Mouse (Mus musculus): ENCODE measurements around the gene Apobr. TPM values are rescaled to one million over a fixed set of nuclear protein-coding genes. Genes with fewer than 3 reads are reported as not detected.

The Apobr gene
- total RNA-seq (2021): under 1 TPM; 0.69 to 0.81 TPM

DNA sequence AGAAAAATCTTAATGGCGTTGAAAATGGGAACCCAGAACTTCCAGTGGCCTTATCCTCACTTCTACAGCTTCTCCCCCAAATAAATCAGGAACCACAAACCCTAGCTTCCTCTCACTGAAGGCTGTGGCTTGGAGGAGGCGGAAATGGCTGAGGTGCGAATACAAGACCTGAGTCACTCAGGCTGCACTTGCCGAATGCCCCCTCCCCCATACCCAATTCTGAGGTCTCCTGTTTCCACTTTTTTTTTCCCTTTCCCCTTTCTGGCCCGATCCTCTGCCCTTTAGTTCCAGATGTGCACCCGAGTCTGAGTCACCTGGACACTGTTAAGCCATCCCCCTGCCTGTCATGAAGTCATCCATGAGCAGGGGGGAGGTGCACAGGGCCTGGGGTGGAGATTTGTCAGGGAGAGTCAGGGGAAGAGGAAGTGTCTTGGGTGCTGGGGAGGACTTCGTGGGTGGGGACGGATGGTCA, at the start of gene Apobr:
Gene Apobr (plus strand): TSS at position 437 of the 472 bp plus-strand sequence.
- intact Hi-C loops (cut with DNase I): no loop called here
- no peak for DNase-seq

DNA sequence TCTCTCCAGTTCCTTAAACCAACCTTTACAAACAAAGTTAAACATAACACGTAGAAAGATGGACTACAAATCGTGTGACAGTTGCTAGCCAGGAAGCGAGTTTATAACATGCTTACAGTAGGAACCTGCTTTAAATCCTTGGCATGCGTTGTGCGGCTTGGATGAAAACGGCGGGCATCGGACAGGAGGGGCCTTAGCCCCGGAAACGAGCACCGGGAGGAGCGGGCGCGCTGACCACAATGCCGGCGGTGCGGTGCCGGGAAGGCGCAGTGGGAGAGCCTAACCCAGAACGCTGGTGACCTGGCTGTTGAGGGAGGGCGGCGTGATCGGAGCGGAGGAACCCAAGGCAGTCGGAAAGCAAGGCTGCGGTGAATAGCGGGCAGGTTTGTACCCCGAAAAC, 49.0 kb upstream of the Apobr start:
- peak; percentile 20 to 27 for DNase-seq

DNA sequence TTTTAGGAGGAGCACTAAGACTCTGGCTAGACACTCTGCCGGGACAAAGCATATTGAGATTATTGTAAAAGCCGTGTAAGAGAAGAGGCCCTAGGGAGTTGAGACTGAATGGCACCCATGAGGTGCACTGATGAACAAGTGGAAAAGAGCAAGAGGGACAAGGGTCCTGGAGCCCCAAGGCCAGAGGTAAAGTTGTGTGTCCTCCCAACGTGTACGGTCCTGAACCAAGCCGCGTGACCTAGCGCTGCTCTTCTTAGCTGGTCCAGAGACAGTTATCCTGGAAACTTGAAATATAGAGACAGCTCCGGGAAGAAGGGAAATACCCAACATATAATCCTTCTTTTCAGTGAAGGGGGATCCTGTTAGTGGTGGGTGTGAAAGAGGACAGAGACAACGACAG, 48.3 kb upstream of the Apobr start:
- intact Hi-C loops (cut with DNase I): no loop called here
- no peak for DNase-seq

More for the DNA sequence above, 49.0 kb upstream of the Apobr start:
- intact Hi-C loops (cut with DNase I): no loop called here

DNA sequence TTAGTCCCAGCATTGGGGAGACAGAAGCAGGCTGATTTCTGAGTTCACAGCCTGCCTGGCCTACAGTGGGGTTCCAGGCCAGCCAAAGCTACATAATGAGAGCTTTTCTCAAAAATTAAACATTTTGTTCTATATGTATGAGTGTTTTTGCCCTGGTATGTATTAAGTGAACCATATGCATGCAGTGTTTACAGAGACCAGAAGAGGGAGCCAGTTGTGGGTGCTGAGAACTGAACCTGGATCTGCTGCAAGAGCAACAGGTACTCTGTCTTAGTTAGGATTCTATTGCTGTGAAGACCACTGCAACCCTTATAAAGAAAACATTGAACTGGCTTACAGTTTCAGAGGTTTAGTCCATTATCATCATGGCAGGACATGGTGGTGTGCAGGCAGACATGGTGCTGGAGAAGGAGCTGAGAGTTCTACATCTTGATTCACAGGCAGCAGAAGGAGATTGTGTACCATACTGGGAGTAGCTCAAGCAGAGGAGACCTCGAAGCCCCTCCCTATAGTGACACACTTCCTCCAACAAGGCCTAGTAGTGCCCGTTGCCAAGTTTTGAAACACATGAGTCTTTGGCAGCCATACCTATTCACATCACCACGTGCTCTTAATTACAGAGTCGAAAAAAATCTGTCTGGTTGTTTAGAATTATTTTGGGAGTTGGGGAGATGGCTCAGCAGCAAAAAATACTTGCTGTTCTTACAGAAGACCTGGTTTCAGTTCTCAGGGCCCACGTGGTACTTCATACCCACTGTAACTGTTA, 46.7 kb upstream of the Apobr start:
- DNase-seq: peak; percentile 16 to 25
- intact Hi-C loops (cut with DNase I): no loop called here

DNA sequence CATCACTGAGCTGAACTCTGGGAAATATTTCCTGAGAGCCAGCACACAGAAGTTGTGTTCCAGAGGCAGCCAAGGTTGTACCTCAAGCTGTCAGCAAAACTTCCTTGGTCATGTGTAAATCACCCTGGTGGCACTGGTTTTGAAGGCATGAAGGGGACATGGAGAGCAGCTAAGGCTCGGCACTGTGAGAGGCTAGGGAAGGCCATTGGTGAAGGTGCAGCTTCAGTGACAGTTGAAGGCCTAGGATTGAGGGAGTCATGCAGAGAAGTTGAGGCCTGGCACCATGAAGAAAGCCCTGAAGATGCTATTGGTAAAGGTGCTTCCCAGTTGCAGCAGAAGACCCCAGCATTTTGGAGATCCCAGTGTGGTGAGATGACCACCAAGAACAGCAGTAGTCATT, 43.1 kb upstream of the Apobr start:
- intact Hi-C loops (cut with DNase I): no loop called here
- no peak for DNase-seq

DNA sequence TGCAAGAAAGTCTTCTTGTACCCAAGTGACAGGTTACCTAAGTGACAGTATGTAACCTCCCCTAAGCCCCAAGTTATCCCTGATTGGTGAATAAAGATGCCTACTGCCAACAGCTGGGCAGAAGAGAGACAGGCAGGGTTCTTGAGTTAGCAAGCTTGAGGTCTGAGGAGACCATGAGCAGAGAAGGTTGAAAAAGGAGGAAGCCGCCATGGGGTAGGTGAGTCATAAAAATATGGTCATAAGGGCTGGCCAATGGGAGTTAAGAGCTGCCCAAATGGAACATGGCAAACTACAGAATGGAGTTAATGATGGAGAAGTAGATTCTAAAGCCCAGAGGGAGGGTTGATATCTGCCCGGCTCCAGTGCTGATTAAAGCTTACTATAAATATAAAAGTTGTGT, 39.1 kb upstream of the Apobr start:
- DNase-seq: no peak
- intact Hi-C loops (cut with DNase I): no loop called here

DNA sequence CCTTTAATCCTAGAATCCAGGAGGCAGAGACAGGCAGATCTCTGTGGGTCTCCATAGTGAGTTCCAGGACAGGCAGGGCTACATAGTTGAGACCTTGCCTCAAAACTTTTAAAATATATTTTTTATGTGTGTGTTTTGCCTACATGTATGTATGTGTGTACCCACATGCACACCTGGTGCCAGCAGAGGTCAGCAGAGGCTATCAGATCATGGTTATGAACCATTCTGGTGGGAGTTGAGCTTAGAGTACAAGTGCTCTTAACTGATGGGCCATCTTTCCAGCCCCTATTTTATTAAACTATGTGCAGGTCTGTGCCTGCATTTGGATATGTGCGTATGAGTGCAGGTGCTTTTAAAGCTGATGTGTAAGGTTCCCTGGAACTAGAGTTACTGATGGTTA, 29.9 kb upstream of the Apobr start:
- no peak for DNase-seq
- intact Hi-C loops (cut with DNase I): no loop called here

DNA sequence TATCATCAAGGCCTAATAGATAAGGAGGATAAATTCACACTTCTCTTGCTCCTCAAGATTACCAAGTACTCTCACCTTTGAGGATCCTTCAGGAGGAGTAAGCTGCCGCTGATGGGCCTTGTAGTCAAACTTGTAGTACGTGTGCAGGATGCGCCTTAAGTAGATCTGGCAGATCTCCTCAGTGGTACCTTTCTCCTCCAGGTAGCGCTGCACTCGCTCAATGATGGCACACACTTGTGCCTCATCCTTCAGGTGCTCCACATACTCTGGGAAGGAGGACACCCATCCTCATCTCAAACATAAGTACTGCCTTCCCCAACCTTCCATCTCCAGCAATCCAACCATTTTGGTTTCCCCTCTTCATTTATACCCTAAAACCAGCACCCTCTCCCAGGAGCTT, 28.1 kb upstream of the Apobr start:
- intact Hi-C loops (cut with DNase I): no loop called here
- DNase-seq: no peak

DNA sequence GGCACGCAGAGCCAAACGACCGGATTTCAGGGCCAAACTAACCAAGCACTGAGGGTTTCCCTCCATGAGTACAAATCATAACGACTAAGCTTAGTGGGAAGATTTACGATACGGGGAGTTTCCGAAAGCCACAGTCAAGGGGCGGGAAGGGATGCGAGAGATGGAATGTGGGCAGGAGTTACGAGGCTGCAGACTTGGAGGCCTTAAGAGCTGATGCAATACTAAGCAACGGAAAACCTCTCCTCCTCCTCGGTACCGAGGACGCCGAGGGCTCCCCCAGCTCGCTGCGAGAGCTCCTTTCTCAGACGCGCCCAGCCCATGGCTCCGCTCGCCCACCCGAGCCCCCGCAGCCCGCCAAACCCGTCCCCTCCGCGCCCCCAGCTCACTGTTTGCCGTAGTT, 19.0 kb upstream of the Apobr start:
- intact Hi-C loops (cut with DNase I): no loop called here

DNA sequence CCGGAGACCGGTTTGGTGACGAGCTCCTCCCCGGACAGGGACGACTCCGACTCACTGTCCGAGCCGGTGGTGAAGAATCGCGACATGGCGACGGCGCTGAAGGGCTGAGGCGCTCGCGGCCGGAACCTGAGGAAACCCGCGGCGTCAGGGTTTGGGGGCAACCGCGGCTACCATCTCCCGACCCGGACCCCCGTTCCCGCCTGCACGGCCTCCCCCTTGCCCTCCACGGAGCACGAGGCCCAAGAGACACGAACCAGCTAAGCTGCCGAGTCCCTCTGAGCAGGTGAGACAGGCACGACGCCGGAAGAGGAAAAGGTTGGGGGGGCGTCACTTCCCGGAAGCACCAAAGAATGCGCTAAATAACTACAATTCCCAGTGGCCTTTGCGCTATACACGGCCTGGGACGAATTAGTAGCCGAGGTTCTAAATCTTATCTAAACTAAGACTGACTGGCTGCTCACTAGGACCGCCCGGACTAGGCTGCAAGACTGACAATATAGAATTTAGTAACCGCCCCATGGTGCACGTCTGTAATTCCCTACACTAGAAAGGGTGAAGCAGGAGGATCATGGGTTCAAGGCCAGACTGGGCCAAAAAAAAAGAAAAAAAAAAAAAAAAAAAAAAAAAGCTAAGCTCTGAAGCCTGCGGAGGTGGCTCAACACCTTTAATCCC, 18.5 kb upstream of the Apobr start, which contains the start of gene Eif3c:
Gene Eif3c (minus strand): TSS at position 318 of the 672 bp plus-strand sequence.
- intact Hi-C loops (cut with DNase I): no loop called here
- DNase-seq: peak; percentile 90 to 92

More for the DNA sequence above, 19.0 kb upstream of the Apobr start:
- no peak for DNase-seq

DNA sequence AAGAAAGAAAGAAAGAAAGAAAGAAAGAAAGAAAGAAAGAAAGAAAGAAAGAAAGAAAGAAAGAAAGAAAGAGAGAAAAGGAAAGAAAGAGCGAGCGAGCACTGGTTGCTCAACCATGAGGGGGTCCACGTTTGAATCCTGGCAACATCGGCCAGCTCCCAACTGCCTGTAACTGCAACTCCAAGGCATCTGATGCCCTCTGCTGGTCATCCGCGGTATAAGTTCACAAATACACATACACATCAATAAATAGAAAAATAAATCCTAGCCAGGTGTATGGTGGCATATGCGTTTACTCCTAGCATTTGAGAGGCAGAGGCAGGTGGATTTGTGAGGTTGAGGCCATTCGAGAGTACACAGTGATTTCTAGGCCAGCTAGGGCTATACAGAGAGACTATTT, 7.8 kb upstream of the Apobr start:
- intact Hi-C loops (cut with DNase I): no loop called here
- DNase-seq: peak in 1 of 2 experiments; percentile 63

DNA sequence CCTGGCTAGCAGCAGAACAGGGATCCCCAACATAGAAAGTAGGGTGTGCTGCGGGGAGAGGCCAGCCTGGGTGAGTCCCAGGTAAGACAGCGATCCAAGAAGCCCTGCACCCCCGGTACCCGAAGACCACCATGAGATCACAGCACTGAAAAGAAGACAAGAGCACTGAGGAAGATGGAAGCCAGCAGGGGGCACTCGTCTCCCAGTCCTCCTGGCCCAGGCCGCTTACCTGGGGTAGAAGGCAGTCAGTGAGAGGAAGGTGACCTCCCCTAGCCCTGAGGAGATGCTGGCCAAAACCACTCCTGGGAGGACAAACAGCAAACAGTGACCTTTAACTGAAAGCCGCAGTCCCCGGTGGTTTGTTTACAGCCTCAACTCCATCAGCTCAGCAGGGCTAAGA, 5.6 kb upstream of the Apobr start:
- intact Hi-C loops (cut with DNase I): loop anchor here (2.0 kb wide), 2 partner anchors 58 to 116 kb away; partner anchors contain the start of genes Bola2 and Slx1b
- DNase-seq: peak; percentile 40 to 59

DNA sequence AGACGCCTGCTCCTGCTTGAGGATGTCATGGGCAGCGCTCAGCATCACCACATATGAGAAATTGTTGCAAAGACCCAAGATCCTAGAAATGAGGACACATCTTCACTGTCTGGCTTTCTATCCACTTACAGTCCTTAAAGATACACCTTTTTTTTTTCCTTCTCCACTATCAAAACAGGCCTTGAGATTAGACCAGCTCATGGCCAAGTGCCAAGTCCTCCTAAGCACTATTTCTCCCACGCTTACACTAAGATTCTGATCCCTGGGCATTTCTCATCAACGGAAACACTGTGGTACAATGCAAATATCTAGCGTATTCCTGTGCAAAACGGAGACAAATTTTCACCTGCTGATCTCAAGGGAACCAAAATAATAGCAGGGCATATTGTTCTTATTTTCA, 3.1 kb upstream of the Apobr start:
- intact Hi-C loops (cut with DNase I): no loop called here
- no peak for DNase-seq

DNA sequence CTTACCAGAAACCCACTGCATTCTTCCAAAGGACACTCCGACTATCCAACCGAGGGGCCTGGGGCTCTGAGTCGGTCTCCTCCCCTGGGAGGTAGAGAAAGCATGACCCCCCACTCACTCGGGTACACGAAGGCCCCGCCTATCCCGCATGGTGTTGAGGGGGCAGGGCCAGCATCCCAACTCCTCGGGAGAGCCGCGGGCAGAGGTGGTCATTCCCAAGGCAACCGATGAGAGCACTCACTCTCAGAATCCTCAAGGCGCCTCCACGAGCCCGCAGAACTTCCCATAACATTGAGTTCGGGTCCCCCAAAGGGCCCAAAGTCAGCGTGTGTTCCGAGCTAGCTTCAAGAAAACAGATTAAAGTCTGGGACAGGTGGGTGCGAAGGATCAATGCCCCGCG, 2.0 kb upstream of the Apobr start:
- intact Hi-C loops (cut with DNase I): no loop called here
- peak in 1 of 2 experiments; percentile 48 for DNase-seq

DNA sequence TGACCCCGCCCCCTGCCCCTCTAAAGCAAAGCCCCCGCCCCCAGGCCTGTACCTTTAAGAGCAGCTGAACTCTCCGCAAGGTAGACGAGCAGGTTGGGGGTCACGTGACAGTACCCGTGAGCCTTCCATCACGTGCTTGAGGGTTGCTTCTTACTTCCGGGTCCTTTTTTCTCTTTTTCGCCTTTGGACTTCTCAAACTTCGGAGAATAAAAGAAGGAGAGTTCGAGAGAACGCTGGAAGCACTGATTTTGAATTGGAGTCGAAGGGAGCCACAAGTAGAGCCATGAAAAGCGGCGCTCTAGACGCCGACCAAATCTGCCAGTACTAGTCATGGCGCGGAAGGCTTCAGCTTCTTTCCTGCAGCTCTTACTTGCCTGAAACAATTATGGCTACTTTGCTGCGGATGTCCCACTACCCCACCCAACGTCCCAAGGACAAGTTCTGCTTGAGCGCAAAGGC, 1.5 kb upstream of the Apobr start:
- intact Hi-C loops (cut with DNase I): no loop called here
- DNase-seq: peak; percentile 90

DNA sequence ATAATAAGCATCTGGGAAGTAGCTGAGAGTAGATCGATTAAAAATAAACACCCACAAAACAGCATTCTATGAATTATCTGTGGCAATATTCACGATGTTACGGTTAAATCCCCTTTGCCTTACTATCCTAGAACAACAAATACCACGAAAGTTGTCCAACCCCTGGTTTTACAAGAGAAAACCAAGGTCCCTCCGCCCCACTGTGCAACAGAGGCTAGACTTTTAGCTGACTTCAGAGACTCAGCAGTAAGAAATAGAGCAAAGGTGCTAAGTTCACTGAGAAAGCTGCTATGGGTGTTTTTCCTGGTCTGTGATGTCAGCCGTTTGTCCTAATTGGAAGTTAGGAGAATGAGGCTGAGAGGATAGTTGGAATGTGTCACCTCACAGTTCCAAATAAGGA, 981 bp upstream of the Apobr start:
- intact Hi-C loops (cut with DNase I): no loop called here
- DNase-seq: no peak

DNA sequence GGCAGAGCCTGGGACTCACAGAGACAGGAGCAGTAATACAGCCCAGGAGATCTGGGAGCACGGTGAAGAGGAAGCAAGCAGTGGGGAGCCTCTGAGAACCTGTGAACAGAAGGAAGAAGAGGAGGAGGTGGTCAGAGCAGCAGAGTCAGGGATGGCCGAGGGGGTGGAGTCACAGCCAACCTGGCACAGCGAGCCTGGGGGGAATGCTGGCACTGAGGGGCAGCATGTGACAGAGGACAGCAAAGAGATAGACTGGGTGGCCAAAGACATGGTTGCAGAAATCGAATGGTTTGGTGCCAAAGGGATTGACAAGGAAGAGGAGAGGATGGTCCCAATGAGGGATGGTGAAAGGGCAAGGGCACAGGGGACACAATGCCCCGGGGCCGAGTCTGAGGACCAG, 975 bp downstream of the Apobr start, which contains the start of gene Cln3:
Gene Cln3 (minus strand): TSS at position 101 of the 400 bp plus-strand sequence.
- no peak for DNase-seq
- intact Hi-C loops (cut with DNase I): loop anchor here (2.0 kb wide), 1 partner anchor 51 kb away; no protein-coding TSS in a partner anchor

DNA sequence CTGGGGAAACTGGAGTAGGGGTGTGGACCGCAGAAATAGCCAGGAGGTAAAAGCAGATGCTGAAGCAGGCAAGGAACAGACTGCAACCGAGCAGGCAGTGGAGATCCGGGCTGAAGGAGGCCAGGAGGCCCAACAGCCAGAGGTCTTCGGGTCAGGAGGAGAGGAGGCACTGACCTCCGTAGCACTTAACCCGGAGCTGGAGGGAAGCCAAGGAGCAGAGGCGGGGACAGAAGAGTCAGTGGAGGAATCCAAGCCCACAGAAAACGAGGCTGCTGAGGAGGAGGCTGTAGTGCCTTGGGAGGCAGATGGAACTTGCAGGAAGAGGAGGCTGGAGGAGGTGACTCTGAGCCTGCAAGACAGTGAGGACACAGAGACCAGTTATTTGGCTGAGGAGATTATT, 2.1 kb downstream of the Apobr start:
- intact Hi-C loops (cut with DNase I): loop anchor here (2.0 kb wide), 1 partner anchor 50 kb away; no protein-coding TSS in a partner anchor
- DNase-seq: no peak

DNA sequence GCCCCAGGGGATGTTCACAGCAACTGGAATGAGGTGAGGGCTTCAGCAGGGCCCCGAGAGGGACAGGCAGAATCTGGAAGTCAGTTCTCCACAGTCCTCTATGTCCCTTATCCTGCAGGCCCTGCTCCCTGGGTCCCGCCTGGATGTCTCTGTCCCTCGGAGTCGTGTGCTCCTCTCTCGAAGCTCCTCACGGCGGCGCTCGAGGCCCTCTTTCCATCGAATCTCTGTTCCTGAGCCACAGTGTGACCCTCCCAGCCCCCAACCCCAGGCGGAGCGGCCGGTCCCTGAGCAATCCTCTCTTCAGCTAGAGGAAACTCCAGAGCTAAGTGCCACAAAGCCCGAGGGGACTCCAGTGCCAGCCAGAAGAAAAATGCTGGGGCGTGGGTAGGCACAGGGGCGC, 3.0 kb downstream of the Apobr start:
- DNase-seq: peak; percentile 48 to 72
- intact Hi-C loops (cut with DNase I): loop anchor here (2.0 kb wide), 1 partner anchor 49 kb away; no protein-coding TSS in a partner anchor

DNA sequence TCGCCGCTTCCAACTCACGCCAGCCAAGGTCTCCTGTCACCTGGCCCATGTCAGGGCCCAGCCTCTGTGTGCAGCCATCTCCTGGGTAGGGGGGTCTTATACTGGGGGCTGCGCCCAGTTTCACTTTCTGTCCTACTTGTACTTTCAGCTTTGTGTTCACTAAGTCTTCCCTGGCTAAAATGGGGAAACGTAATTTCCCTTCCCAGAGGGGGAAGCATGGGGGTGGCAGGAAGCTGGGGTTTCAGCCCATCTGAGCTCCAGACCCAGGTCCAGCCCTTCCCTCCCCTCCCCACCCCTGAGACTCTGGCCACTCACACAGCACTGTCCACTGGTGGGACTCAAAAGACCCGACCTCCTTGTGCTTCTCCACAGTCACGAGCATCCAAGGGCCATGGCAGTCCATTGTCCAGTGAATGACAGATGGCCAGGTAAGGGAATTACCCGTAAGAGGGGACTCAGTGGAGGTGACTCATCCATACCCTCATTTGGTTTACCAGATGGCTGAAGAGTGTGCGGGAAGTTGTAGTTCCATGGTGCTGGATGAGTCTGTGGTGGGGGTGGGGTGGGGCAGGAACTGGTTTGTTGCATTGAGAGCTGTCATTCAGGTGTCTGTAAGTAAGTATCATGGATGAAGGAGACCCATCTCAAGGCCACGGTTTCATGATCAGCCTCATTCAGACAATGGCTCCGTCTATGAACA, 10.3 kb downstream of the Apobr start, which contains the start of gene Il27:
Gene Il27 (minus strand): TSS at position 80 of the 700 bp plus-strand sequence.
- intact Hi-C loops (cut with DNase I): no loop called here
- no peak for DNase-seq

DNA sequence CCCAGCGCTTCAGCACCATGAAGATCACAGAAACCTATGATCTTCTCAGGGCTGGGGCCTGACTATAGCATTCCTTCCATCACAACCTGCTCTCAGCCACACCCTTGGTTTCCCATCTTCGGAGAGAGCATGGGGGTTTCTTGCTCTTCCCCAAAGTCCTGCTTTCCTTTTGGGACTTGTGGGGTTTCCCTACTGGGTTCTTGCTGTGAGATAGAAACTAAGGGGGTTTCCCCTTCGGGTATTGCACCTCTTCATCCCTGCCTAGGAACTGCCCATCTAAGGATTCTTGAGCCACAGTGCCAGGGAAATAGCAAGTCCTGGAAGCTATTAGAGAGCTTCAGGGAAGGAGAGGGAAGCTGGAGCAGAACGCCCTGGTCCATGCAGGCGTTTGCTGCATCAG, 11.1 kb downstream of the Apobr start:
- DNase-seq: no peak
- intact Hi-C loops (cut with DNase I): no loop called here

All from heart, postnatal 10 days (tissue).